Mouse (Mus musculus): ENCODE results near the gene Asrgl1.

DNA sequence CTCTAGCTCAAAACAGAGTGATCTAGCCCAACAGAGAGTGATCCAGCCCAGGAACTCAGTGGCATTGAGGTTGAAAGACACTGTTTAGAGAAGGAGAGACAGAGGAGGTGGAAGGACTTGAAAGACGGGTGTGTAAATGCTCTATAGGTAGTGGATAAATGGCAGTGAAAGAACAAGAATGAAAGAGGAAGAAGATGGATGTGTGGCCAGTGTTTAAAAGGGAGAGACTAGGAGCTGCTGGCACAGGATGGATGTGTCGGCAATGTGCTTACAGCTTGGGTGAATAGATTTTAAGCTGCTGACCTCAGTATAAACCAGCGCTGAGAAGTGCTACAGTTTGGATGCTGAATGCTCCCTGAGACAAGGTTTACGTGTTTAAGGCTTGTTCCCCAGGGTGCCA lies 61.0 kb downstream of the Asrgl1 start:
- TF ChIP-seq EP300 (IDR thresholded peaks at IDR 0.05; ENCODE audit: low read depth) = no peak
- TF ChIP-seq CTCF (IDR thresholded peaks at IDR 0.05; ENCODE audit: low read depth) = no peak

Measured in heart, postnatal 0 days (tissue).